Mouse (Mus musculus): ENCODE measurements at regions not wholly inside any gene's neighbourhood (a gene's known extent, or its start where the extent isn't known, plus 50 kb on each side); places are given as distances from the start of the nearest gene placed in this dataset.

- no peak for DNase-seq (ENCODE audit: low read depth, low spot score)
These were observed 152.1 kb upstream of the Pgrmc2 start for GRCm38 (mm10) chr3:41234994-41235393.

GRCm38 (mm10) chr3:41234191-41234590 is 151.3 kb upstream of the Pgrmc2 start:
- no peak for DNase-seq (ENCODE audit: low read depth, low spot score)

GRCm38 (mm10) chr3:41233439-41233838 is 150.6 kb upstream of the Pgrmc2 start:
- DNase-seq (ENCODE audit: low read depth, low spot score) = no peak

- no peak for DNase-seq (ENCODE audit: low read depth, low spot score)
These were observed 148.1 kb upstream of the Pgrmc2 start for GRCm38 (mm10) chr3:41230961-41231377.

GRCm38 (mm10) chr3:41229493-41229892 is 146.6 kb upstream of the Pgrmc2 start:
- DNase-seq (ENCODE audit: low read depth, low spot score) = no peak

GRCm38 (mm10) chr3:41228536-41228935 is 145.7 kb upstream of the Pgrmc2 start:
- no peak for DNase-seq (ENCODE audit: low read depth, low spot score)

GRCm38 (mm10) chr3:41220746-41221145 is 137.9 kb upstream of the Pgrmc2 start:
- no peak for DNase-seq (ENCODE audit: low read depth, low spot score)

- DNase-seq (ENCODE audit: low read depth, low spot score) = no peak
These were observed 134.9 kb upstream of the Pgrmc2 start for GRCm38 (mm10) chr3:41217770-41218169.

- DNase-seq (ENCODE audit: low read depth, low spot score) = no peak
These were observed 130.7 kb upstream of the Pgrmc2 start for GRCm38 (mm10) chr3:41213533-41213932.

GRCm38 (mm10) chr3:41210333-41210732 is 127.5 kb upstream of the Pgrmc2 start:
- DNase-seq (ENCODE audit: low read depth, low spot score) = no peak

- DNase-seq (ENCODE audit: low read depth, low spot score) = no peak
These were observed 120.0 kb upstream of the Pgrmc2 start for GRCm38 (mm10) chr3:41202895-41203294.

GRCm38 (mm10) chr3:41201782-41202181 is 118.9 kb upstream of the Pgrmc2 start:
- DNase-seq (ENCODE audit: low read depth, low spot score) = peak; percentile 29

GRCm38 (mm10) chr3:41200026-41200425 is 117.2 kb upstream of the Pgrmc2 start:
- DNase-seq (ENCODE audit: low read depth, low spot score) = no peak

- DNase-seq (ENCODE audit: low read depth, low spot score) = no peak
These were observed 115.5 kb upstream of the Pgrmc2 start for GRCm38 (mm10) chr3:41198216-41198976.

- no peak for DNase-seq (ENCODE audit: low read depth, low spot score)
These were observed 112.5 kb upstream of the Pgrmc2 start for GRCm38 (mm10) chr3:41195113-41195975.

GRCm38 (mm10) chr3:41194311-41195112 is 111.7 kb upstream of the Pgrmc2 start:
- no peak for DNase-seq (ENCODE audit: low read depth, low spot score)

- no peak for DNase-seq (ENCODE audit: low read depth, low spot score)
These were observed 102.7 kb upstream of the Pgrmc2 start for GRCm38 (mm10) chr3:41185305-41186097.

GRCm38 (mm10) chr3:41184375-41184774 is 101.5 kb upstream of the Pgrmc2 start:
- no peak for DNase-seq (ENCODE audit: low read depth, low spot score)

GRCm38 (mm10) chr3:41182900-41183595 is 100.2 kb upstream of the Pgrmc2 start:
- no peak for DNase-seq (ENCODE audit: low read depth, low spot score)
